Mouse (Mus musculus): ENCODE measurements around the gene Vdac1.
"Not testable (repeated sequence)": the region's sequence is repeated elsewhere in the genome, so short reads cannot be mapped to it uniquely, and the experiment has no call there.

The Vdac1 gene

GRCm38 (mm10) chr11:52373841-52374240 lies 13.2 kb downstream of the Vdac1 start:
- no peak for DNase-seq (ENCODE audit: low read depth, low spot score)

- no peak for DNase-seq (ENCODE audit: low read depth, low spot score)
Measured at GRCm38 (mm10) chr11:52374340-52374739, 13.7 kb downstream of the Vdac1 start.

GRCm38 (mm10) chr11:52377579-52377978 lies 16.9 kb downstream of the Vdac1 start:
- DNase-seq (ENCODE audit: low read depth, low spot score), result no peak

GRCm38 (mm10) chr11:52379241-52379640 lies 18.6 kb downstream of the Vdac1 start:
- DNase-seq (ENCODE audit: low read depth, low spot score), result no peak

- no peak for DNase-seq (ENCODE audit: low read depth, low spot score)
Measured at GRCm38 (mm10) chr11:52383741-52384140, 23.1 kb downstream of the Vdac1 start.

- no peak for DNase-seq (ENCODE audit: low read depth, low spot score)
Measured at GRCm38 (mm10) chr11:52384667-52385066, 24.0 kb downstream of the Vdac1 start.

- DNase-seq (ENCODE audit: low read depth, low spot score), result no peak
Measured at GRCm38 (mm10) chr11:52386892-52387291, 26.2 kb downstream of the Vdac1 start.

- DNase-seq (ENCODE audit: low read depth, low spot score), result no peak
Measured at GRCm38 (mm10) chr11:52388150-52388549, 27.5 kb downstream of the Vdac1 start.

- DNase-seq (ENCODE audit: low read depth, low spot score), result not testable (repeated sequence)
Measured at GRCm38 (mm10) chr11:52388979-52389378, 28.3 kb downstream of the Vdac1 start.

GRCm38 (mm10) chr11:52389933-52390332 lies 29.3 kb downstream of the Vdac1 start:
- no peak for DNase-seq (ENCODE audit: low read depth, low spot score)

- DNase-seq (ENCODE audit: low read depth, low spot score), result no peak
Measured at GRCm38 (mm10) chr11:52394494-52394893, 33.8 kb downstream of the Vdac1 start.

- DNase-seq (ENCODE audit: low read depth, low spot score), result no peak
Measured at GRCm38 (mm10) chr11:52395343-52395742, 34.7 kb downstream of the Vdac1 start.

GRCm38 (mm10) chr11:52395940-52396596 lies 35.4 kb downstream of the Vdac1 start, which contains the start of gene 9530068E07Rik:
Gene 9530068E07Rik, plus strand, starts transcription at chr11:52396428.
- peak; percentile 94 for DNase-seq (ENCODE audit: low read depth, low spot score)

GRCm38 (mm10) chr11:52396597-52397188 lies 36.0 kb downstream of the Vdac1 start:
- DNase-seq (ENCODE audit: low read depth, low spot score), result no peak

GRCm38 (mm10) chr11:52397385-52397987 lies 36.8 kb downstream of the Vdac1 start:
- no peak for DNase-seq (ENCODE audit: low read depth, low spot score)

- DNase-seq (ENCODE audit: low read depth, low spot score), result no peak
Measured at GRCm38 (mm10) chr11:52401476-52401875, 40.8 kb downstream of the Vdac1 start.

GRCm38 (mm10) chr11:52402566-52402965 lies 41.9 kb downstream of the Vdac1 start:
- DNase-seq (ENCODE audit: low read depth, low spot score), result no peak

- no peak for DNase-seq (ENCODE audit: low read depth, low spot score)
Measured at GRCm38 (mm10) chr11:52404209-52404608, 43.5 kb downstream of the Vdac1 start.

- no peak for DNase-seq (ENCODE audit: low read depth, low spot score)
Measured at GRCm38 (mm10) chr11:52405196-52405688, 44.6 kb downstream of the Vdac1 start.

GRCm38 (mm10) chr11:52409316-52409715 lies 48.7 kb downstream of the Vdac1 start:
- DNase-seq (ENCODE audit: low read depth, low spot score), result no peak

- DNase-seq (ENCODE audit: low read depth, low spot score), result no peak
Measured at GRCm38 (mm10) chr11:52418358-52418757, 57.7 kb downstream of the Vdac1 start.

GRCm38 (mm10) chr11:52419246-52419645 lies 58.6 kb downstream of the Vdac1 start:
- peak; percentile 40 for DNase-seq (ENCODE audit: low read depth, low spot score)

GRCm38 (mm10) chr11:52419861-52420260 lies 59.2 kb downstream of the Vdac1 start:
- no peak for DNase-seq (ENCODE audit: low read depth, low spot score)

All from WW6 (cell line).